Mouse (Mus musculus): Measurements from ENCODE around the gene Espn. TPM values are rescaled to one million over a fixed set of nuclear protein-coding genes. Genes with fewer than 3 reads are reported as not detected.

The Espn gene
- polyA plus RNA-seq, 1 experiment from 2014 or later, result 1.4 TPM

DNA sequence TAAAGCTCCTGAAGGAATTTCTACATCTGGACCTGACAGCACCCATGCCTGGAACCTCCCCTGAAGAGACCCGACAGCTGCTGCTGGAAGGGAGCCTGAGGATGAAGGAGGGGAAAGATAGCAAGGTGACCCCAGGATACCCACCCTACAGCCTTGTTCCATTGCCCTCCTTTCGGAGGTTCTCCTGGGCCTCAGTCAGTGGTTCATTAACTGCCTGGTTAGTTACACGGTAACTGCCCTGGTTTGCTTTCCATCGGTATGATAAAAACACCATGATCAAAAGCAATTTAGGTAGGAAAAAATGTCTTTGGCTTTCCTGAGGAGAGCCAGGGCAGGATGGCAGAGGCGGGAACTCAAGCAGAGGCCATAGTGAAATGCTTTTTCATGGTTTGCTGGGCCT is 43.5 kb downstream of the Espn start:
- 88% methylated on average over 5 of the region's 5 CpGs for WGBS
- Histone ChIP-seq H3K4me1 (peaks cover 34% of the 10 kb centered on the region), H3K27me3 (ENCODE audit: low read depth, poor library complexity, severe bottlenecking) (peaks cover 77% of the 10 kb centered on the region), H3K9me3 (replicated peaks) (no peaks in the 10 kb centered on the region), H3K36me3 (peaks cover 54% of the 10 kb centered on the region), H3K27ac (replicated peaks) (no peak overlapping the region), H3K4me3 (peak overlapping the region; percentile 56; the same call in 1 of the 2 replicates)
- DNase-seq (ENCODE audit: low spot score), result no peak

GRCm38 (mm10) chr4:152107971-152108509 is 44.1 kb downstream of the Espn start:
- Histone ChIP-seq H3K27ac (replicated peaks) (peak overlapping the region; percentile 63), H3K36me3 (peaks cover 58% of the 10 kb centered on the region)
- WGBS, result 10% methylated on average over 30 of the region's 30 CpGs

DNA sequence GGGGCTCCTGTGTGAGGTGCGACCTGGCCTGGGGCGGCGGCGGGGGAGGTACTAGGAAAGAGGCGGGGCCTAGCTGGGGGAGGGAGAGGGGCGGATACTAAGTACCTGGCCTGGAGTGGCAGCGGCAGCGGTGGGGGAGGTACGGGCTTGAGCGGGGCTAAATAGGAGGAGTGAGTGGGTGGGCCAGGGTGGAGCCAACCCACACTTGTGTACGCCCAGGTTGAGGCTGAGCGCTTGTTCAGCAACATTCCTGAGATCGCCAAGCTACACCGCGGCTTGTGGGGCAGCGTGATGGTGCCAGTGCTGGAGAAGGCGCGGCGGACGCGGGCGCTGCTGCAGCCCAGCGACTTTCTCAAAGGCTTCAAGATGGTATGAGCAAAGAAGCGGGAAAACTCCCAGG is 44.7 kb downstream of the Espn start:
- no peak for DNase-seq (ENCODE audit: low spot score)
- Histone ChIP-seq H3K27ac (replicated peaks) (peak overlapping the region; percentile 63), H3K36me3 (peaks cover 61% of the 10 kb centered on the region), H3K27me3 (ENCODE audit: low read depth, poor library complexity, severe bottlenecking) (peaks cover 65% of the 10 kb centered on the region), H3K9me3 (replicated peaks) (no peaks in the 10 kb centered on the region), H3K4me1 (peaks cover 26% of the 10 kb centered on the region), H3K4me3 (peak overlapping the region; percentile 56)
- WGBS, result 3% methylated on average over 24 of the region's 24 CpGs

More at GRCm38 (mm10) chr4:152107971-152108509, 44.1 kb downstream of the Espn start:
- H3K27me3 ChIP-seq (ENCODE audit: low read depth, poor library complexity, severe bottlenecking), result peaks cover 71% of the 10 kb centered on the region
- H3K4me3 ChIP-seq, result peak overlapping the region; percentile 56
- H3K9me3 ChIP-seq (replicated peaks), result no peaks in the 10 kb centered on the region
- DNase-seq (ENCODE audit: low spot score), result peak; percentile 92
- peaks cover 32% of the 10 kb centered on the region for H3K4me1 ChIP-seq

DNA sequence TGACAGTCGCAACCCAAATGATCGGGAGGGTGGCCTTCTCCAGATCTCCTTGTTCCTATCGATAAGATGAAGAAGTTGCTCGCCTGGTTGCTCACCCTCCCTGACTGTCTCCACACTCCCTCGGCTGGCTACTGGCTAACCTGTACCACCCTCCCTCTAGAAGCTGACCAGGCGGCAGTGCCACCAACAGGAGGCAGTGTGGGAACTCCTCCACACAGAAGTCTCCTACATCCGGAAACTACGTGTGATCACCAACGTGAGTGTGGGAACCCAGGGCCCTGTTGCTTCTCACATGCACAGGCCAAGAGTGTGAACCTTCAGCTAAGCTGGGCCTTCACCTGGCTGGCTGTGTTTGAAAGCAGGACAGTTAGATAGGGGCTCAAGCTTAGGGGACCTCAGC is 45.4 kb downstream of the Espn start:
- 49% methylated on average over 9 of the region's 9 CpGs for WGBS
- Histone ChIP-seq H3K36me3 (peaks cover 61% of the 10 kb centered on the region), H3K4me1 (peaks cover 20% of the 10 kb centered on the region), H3K4me3 (no peak overlapping the region; the same call in 1 of the 2 replicates), H3K27ac (replicated peaks) (no peak overlapping the region), H3K27me3 (ENCODE audit: low read depth, poor library complexity, severe bottlenecking) (peaks cover 58% of the 10 kb centered on the region), H3K9me3 (replicated peaks) (no peaks in the 10 kb centered on the region)
- DNase-seq (ENCODE audit: low spot score), result no peak

GRCm38 (mm10) chr4:152103025-152103424 is 49.1 kb downstream of the Espn start:
- Histone ChIP-seq H3K27ac (replicated peaks) (no peak overlapping the region), H3K4me1 (peaks cover 21% of the 10 kb centered on the region), H3K9me3 (replicated peaks) (no peaks in the 10 kb centered on the region), H3K36me3 (peaks cover 41% of the 10 kb centered on the region), H3K4me3 (no peak overlapping the region), H3K27me3 (ENCODE audit: low read depth, poor library complexity, severe bottlenecking) (peaks cover 27% of the 10 kb centered on the region)
- 34% methylated on average over 7 of the region's 7 CpGs for WGBS
- peak; percentile 75 for DNase-seq (ENCODE audit: low spot score)

GRCm38 (mm10) chr4:152101921-152102320 is 50.2 kb downstream of the Espn start:
- WGBS, result 95% methylated on average over 16 of the region's 16 CpGs
- Histone ChIP-seq H3K27ac (replicated peaks) (no peak overlapping the region), H3K4me1 (peaks cover 20% of the 10 kb centered on the region), H3K9me3 (replicated peaks) (no peaks in the 10 kb centered on the region), H3K27me3 (ENCODE audit: low read depth, poor library complexity, severe bottlenecking) (peaks cover 22% of the 10 kb centered on the region), H3K4me3 (no peak overlapping the region), H3K36me3 (peaks cover 38% of the 10 kb centered on the region)
- no peak for DNase-seq (ENCODE audit: low spot score)

DNA sequence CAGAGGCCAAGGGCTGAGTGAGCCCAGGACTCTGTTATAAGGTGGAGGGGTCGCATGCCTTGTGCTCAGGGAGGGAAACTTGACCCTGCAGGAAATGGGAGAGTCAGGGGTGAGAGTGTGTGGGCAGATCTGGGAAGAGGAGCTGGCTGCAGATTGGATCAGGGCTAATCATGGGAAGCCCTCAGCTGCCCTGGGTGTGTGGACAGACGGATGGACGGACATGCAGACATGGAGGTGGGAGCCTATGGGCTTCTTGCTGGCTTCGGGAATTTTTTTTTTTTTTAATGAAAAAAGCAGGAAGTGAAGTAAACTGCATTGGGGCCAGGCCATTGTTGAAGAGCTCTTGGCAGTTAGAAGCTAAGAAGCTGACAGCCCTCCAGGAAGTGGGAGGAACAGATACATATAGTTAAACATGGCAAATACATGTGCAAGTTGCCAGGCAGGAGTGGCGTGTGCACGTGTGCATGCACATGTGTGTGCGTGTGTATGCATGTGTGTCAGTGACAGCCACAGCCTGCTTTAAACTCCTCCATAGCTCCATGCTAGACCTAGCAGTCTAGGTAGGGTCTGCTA is 51.0 kb downstream of the Espn start:
- Histone ChIP-seq H3K27me3 (ENCODE audit: low read depth, poor library complexity, severe bottlenecking) (peaks cover 22% of the 10 kb centered on the region), H3K4me3 (no peak overlapping the region), H3K27ac (replicated peaks) (no peak overlapping the region), H3K36me3 (peaks cover 32% of the 10 kb centered on the region), H3K4me1 (peaks cover 27% of the 10 kb centered on the region), H3K9me3 (replicated peaks) (no peaks in the 10 kb centered on the region)
- DNase-seq (ENCODE audit: low spot score), result no peak
- 77% methylated on average over 7 of the region's 7 CpGs for WGBS

GRCm38 (mm10) chr4:152100541-152100940 is 51.6 kb downstream of the Espn start:
- H3K4me3 ChIP-seq, result no peak overlapping the region
- H3K27ac ChIP-seq (replicated peaks), result no peak overlapping the region
- H3K36me3 ChIP-seq, result peaks cover 28% of the 10 kb centered on the region
- H3K4me1 ChIP-seq, result peaks cover 26% of the 10 kb centered on the region
- 83% methylated on average over 11 of the region's 11 CpGs for WGBS
- DNase-seq (ENCODE audit: low spot score), result no peak
- peaks cover 21% of the 10 kb centered on the region for H3K27me3 ChIP-seq (ENCODE audit: low read depth, poor library complexity, severe bottlenecking)
- H3K9me3 ChIP-seq (replicated peaks), result no peaks in the 10 kb centered on the region

- 24% methylated on average over 11 of the region's 11 CpGs for WGBS
- H3K36me3 ChIP-seq, result peaks cover 13% of the 10 kb centered on the region
- peaks cover 26% of the 10 kb centered on the region for H3K4me1 ChIP-seq
- peaks cover 21% of the 10 kb centered on the region for H3K27me3 ChIP-seq (ENCODE audit: low read depth, poor library complexity, severe bottlenecking)
- no peak overlapping the region for H3K4me3 ChIP-seq
- H3K9me3 ChIP-seq (replicated peaks), result no peaks in the 10 kb centered on the region
- 0 out of 2 replicates have a peak overlapping the region, but pooled peaks have one; percentile 7 for H3K27ac ChIP-seq (replicated peaks)
- no peak for DNase-seq (ENCODE audit: low spot score)
Observed at GRCm38 (mm10) chr4:152097911-152098799, 54.0 kb downstream of the Espn start.

DNA sequence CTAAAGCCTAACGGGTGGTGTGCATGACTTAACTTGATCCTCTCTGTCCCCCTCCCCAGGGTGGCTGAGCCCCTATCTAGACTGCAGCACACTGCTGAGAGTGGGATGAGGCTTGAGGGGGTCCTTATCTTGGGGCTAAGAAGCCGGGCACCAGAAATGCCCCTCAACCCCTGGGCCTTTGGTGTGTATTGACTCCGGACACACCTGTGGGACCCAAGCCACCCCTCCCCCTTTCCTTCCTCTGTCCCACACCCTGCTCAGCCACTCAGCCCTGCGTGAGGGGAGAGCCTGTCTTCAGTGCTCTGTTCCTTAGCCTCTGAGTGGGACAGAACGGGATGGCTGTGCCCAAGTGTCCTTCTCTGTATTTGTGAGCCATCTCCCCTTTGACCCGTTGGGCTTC is 55.2 kb downstream of the Espn start:
- H3K36me3 ChIP-seq, result peaks cover 2% of the 10 kb centered on the region; the same call in 1 of the 2 replicates
- no peak for DNase-seq (ENCODE audit: low spot score)
- H3K4me1 ChIP-seq, result peaks cover 32% of the 10 kb centered on the region
- peak overlapping the region; percentile 59 for H3K27ac ChIP-seq (replicated peaks)
- H3K9me3 ChIP-seq (replicated peaks), result no peaks in the 10 kb centered on the region
- peak overlapping the region; percentile 36 for H3K4me3 ChIP-seq
- WGBS, result 50% methylated on average over 6 of the region's 6 CpGs
- peaks cover 21% of the 10 kb centered on the region for H3K27me3 ChIP-seq (ENCODE audit: low read depth, poor library complexity, severe bottlenecking)

DNA sequence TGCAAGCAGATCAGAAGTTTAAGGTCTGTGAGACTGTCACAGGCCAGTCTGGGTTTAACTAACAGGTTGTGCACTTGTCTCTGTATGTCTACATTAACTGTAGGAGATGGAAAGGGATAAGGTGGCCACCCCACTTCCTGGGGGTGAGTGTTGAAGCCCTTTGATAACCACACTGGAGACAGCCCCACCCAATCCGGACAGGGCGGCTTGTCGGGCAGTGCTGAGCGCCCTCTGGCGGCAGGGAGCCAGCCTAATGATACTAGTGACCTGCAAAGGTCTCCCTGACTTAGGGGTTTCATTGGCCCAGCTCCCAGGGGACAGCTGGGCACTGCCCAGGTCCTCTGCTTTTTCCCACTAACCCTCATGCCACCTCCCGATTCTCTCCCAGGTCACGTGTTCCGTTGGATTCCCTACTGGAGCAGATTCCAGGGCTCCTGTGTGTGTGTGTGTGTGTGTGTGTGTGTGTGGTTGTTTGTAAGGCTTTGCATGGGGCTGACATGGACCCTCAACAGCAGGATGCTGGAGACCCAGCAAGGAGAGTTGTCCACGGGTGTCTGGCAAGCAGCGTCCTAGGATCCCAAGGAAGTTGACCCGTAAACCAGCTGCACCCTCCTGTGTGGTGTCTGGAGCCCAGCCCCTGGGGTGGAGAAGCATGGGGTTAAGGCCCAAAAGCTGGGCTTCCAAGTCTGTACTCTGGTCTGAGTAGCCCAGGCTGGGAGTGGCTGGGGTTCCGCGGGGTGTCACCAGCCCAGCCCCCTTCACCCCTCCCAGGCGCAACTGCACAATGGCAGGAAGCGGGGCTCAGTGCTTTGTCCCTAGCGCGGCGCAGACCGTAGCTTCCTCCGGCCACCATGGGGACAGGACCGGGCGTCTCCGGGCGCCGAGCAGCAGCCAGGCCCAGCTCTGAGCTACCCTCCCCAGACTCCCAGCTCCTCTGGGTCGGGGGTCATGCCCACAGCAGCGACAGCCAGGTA is 55.9 kb downstream of the Espn start:
- Histone ChIP-seq H3K27me3 (ENCODE audit: low read depth, poor library complexity, severe bottlenecking) (peaks cover 21% of the 10 kb centered on the region), H3K9me3 (replicated peaks) (no peaks in the 10 kb centered on the region), H3K36me3 (no peaks in the 10 kb centered on the region), H3K27ac (replicated peaks) (peak overlapping the region; percentile 59), H3K4me3 (peak overlapping the region; percentile 36), H3K4me1 (peaks cover 32% of the 10 kb centered on the region)
- DNase-seq (ENCODE audit: low spot score), result peak; percentile 75
- WGBS, result 13% methylated on average over 27 of the region's 27 CpGs

DNA sequence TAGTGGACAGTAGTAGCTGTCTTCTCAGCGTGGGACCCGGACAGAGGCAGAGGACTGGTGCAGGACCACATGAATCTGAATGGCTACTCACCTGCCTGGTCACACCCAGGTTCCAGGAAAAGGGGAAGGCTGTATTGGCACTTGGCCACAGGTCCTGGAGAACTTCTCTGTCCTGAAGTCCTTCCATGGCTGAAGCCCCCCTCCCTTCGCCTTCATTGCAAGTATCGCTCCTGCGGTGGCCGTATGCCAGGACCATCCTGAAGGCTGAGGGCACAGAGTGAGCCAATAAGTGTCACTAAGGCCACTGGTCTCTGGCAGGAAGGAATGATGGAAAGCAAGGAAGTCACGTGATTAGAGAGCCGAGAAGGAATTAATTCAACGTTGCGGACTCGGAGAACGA is 57.9 kb downstream of the Espn start:
- Histone ChIP-seq H3K4me3 (no peak overlapping the region), H3K4me1 (peaks cover 32% of the 10 kb centered on the region), H3K9me3 (replicated peaks) (no peaks in the 10 kb centered on the region), H3K27ac (replicated peaks) (no peak overlapping the region), H3K36me3 (no peaks in the 10 kb centered on the region), H3K27me3 (ENCODE audit: low read depth, poor library complexity, severe bottlenecking) (peaks cover 21% of the 10 kb centered on the region)
- WGBS, result 93% methylated on average over 12 of the region's 12 CpGs
- no peak for DNase-seq (ENCODE audit: low spot score)

All from midbrain, embryonic 10.5 days (tissue).